Mouse (Mus musculus): ENCODE results near the gene 1190002N15Rik. TPM values are rescaled to one million over a fixed set of nuclear protein-coding genes. Genes with fewer than 3 reads are reported as not detected.
A peak's percentile ranks its signal among the peaks of the same experiment; 100 is the strongest.

The 1190002N15Rik gene
- polyA plus RNA-seq (2015; fragmentation: Nextera tagmentation; extraction: Ambion mirVana) = 4.1 and 4.7 TPM in 2 replicates

DNA sequence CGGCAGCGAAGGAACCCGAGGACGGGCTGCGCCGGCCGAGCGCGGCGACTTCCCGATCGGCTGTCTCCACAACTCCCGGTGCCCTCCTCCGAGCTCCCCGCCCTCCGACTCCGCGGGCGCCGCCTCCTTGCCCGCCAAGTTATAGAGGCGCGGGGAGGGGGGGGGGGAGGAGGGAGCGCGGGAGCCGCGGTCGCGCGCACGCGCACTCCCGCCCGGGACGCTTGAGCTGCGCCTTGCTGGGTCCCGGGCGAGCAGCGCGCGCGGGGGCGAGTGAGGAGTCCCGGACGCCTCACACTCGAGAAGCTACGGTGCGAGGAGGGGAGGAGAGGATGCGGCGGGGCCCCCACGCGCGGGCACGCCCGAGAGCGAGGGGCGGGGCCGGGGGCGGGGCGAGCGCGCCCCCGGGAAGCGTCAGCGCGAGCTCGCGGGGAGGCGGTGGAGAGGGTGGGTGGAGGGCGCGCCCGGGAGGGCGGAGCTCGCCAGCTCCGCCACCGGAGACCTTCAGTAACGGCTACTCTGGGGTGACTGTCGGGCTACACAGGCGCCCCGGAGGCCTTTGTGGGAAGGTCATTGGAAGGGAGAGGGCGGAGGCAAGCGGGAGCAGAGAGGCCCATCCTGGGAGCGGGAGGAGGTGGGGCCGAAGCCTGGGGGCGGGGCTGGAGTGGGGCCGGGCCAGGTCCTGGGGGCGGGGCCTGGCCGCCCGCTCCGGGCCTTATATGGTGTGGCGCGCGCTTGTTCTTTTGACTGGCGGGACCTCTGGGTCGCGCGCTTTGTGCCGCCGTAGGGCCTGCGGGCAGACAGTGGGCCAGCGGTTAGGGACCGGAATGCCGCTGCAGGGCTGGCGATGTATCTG is at the start of gene 1190002N15Rik:
Gene 1190002N15Rik, minus strand, starts transcription at position 112 of the 853 bp plus-strand sequence.
- Histone ChIP-seq H3K9me3 (ENCODE audit: control insufficient read depth, low read length) (no peaks in the 10 kb centered on the region), H3K27me3 (replicated peaks; ENCODE audit: control insufficient read depth, insufficient read depth, low read length) (no peaks in the 10 kb centered on the region), H3K27ac (ENCODE audit: low read length) (peak within 1 kb of the TSS; percentile 97), H3K36me3 (ENCODE audit: control insufficient read depth, insufficient read depth) (no peaks in the 10 kb centered on the region), H3K9ac (replicated peaks; ENCODE audit: low read depth, low read length) (peak within 1 kb of the TSS; percentile 77), H3K4me1 (replicated peaks; ENCODE audit: control insufficient read depth, insufficient read depth, low read length) (peaks cover 32% of the 10 kb centered on the region), H3K4me2 (ENCODE audit: low read length) (peak within 1 kb of the TSS; percentile 95), H3K4me3 (replicated peaks; ENCODE audit: low read length) (peak within 1 kb of the TSS; percentile 84)
- WGBS = under 1% methylated on average over 82 of the region's 104 CpGs
- ATAC-seq = peak; percentile 93

GRCm38 (mm10) chr9:94582309-94582708 is 44.4 kb upstream of the 1190002N15Rik start:
- 28% methylated on average over 8 of the region's 8 CpGs for WGBS
- H3K9ac ChIP-seq (replicated peaks; ENCODE audit: low read depth, low read length) = no peak overlapping the region
- H3K4me2 ChIP-seq (ENCODE audit: low read length) = no peak overlapping the region
- H3K36me3 ChIP-seq (ENCODE audit: control insufficient read depth, insufficient read depth) = no peaks in the 10 kb centered on the region
- no peaks in the 10 kb centered on the region for H3K9me3 ChIP-seq (ENCODE audit: control insufficient read depth, low read length)
- no peaks in the 10 kb centered on the region for H3K27me3 ChIP-seq (replicated peaks; ENCODE audit: control insufficient read depth, insufficient read depth, low read length)
- no peak for ATAC-seq
- H3K27ac ChIP-seq (ENCODE audit: low read length) = no peak overlapping the region
- no peak overlapping the region for H3K4me3 ChIP-seq (replicated peaks; ENCODE audit: low read length)
- 0 out of 2 replicates have a peak, but pooled peaks cover 4% of the 10 kb centered on the region for H3K4me1 ChIP-seq (replicated peaks; ENCODE audit: control insufficient read depth, insufficient read depth, low read length)

- Histone ChIP-seq H3K4me1 (replicated peaks; ENCODE audit: control insufficient read depth, insufficient read depth, low read length) (0 out of 2 replicates have a peak, but pooled peaks cover 4% of the 10 kb centered on the region), H3K9ac (replicated peaks; ENCODE audit: low read depth, low read length) (no peak overlapping the region), H3K27me3 (replicated peaks; ENCODE audit: control insufficient read depth, insufficient read depth, low read length) (no peaks in the 10 kb centered on the region), H3K4me2 (ENCODE audit: low read length) (no peak overlapping the region), H3K9me3 (ENCODE audit: control insufficient read depth, low read length) (no peaks in the 10 kb centered on the region), H3K4me3 (replicated peaks; ENCODE audit: low read length) (no peak overlapping the region), H3K27ac (ENCODE audit: low read length) (no peak overlapping the region), H3K36me3 (ENCODE audit: control insufficient read depth, insufficient read depth) (no peaks in the 10 kb centered on the region)
- ATAC-seq = no peak
- 90% methylated on average over 4 of the region's 4 CpGs for WGBS
These were observed 43.8 kb upstream of the 1190002N15Rik start for GRCm38 (mm10) chr9:94581661-94582060.

DNA sequence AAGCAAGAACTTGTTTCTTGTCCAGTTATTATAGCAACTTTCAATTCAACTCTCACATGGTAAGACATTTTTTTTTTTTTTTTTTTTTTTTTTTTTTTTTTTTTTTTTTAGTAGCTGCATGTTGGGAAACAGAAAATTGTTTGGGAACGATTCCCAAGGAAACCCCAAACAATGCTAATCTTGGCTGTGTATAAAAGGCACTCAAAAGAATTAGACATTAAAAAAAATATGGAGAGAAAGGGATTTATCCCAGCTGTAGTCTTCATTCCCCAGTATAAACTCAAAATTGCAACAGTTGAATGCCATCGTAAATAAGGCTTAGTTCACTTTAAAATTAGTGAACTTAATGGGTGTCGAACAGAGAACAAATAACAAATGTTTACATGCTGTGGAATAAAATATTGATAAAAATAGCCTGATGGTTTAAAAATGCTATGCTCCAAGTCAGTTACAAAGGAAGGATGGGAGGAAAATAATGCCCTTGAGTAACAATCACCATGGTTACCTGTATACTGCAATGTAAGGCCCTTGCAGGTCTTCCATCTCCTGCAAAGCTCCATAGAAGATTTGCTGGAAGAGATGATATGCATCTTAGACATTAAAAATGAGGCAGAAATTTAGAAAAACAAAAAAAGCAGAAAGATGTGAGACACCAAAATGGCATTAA is 42.3 kb upstream of the 1190002N15Rik start:
- Histone ChIP-seq H3K27ac (ENCODE audit: low read length) (no peak overlapping the region), H3K9ac (replicated peaks; ENCODE audit: low read depth, low read length) (no peak overlapping the region), H3K36me3 (ENCODE audit: control insufficient read depth, insufficient read depth) (no peaks in the 10 kb centered on the region), H3K27me3 (replicated peaks; ENCODE audit: control insufficient read depth, insufficient read depth, low read length) (no peaks in the 10 kb centered on the region), H3K9me3 (ENCODE audit: control insufficient read depth, low read length) (no peaks in the 10 kb centered on the region), H3K4me3 (replicated peaks; ENCODE audit: low read length) (no peak overlapping the region), H3K4me2 (ENCODE audit: low read length) (no peak overlapping the region), H3K4me1 (replicated peaks; ENCODE audit: control insufficient read depth, insufficient read depth, low read length) (0 out of 2 replicates have a peak, but pooled peaks cover 4% of the 10 kb centered on the region)
- no peak for ATAC-seq
- 86% methylated on average over 3 of the region's 3 CpGs for WGBS

DNA sequence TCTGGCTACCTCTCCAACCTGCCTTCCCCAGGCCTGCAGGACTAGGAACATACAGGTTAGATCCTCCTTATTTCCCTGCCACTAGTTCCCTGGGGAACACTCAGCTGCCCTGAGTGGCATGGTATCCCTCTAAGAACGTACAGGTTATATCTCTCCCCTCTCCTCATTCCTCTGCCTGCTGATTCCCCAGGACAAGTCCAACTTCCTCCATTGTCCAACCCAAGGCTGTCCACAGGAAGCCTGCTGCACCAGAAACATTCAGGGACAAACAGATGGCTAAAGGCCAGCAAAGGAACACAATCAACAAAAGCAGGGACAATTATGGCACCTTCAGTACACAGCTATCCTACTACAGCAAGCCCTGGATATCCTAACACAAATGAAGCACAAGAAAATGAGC is 33.9 kb upstream of the 1190002N15Rik start:
- H3K4me3 ChIP-seq (replicated peaks; ENCODE audit: low read length) = no peak overlapping the region
- H3K36me3 ChIP-seq (ENCODE audit: control insufficient read depth, insufficient read depth) = no peaks in the 10 kb centered on the region
- no peak overlapping the region for H3K27ac ChIP-seq (ENCODE audit: low read length)
- no peak overlapping the region for H3K4me2 ChIP-seq (ENCODE audit: low read length)
- H3K27me3 ChIP-seq (replicated peaks; ENCODE audit: control insufficient read depth, insufficient read depth, low read length) = no peaks in the 10 kb centered on the region
- no peak overlapping the region for H3K9ac ChIP-seq (replicated peaks; ENCODE audit: low read depth, low read length)
- WGBS = 65% methylated on average over 1 of the region's 1 CpGs
- H3K4me1 ChIP-seq (replicated peaks; ENCODE audit: control insufficient read depth, insufficient read depth, low read length) = no peaks in the 10 kb centered on the region
- H3K9me3 ChIP-seq (ENCODE audit: control insufficient read depth, low read length) = peaks cover 3% of the 10 kb centered on the region; the same call in 1 of the 2 replicates
- no peak for ATAC-seq

- ATAC-seq = no peak
- H3K36me3 ChIP-seq (ENCODE audit: control insufficient read depth, insufficient read depth) = no peaks in the 10 kb centered on the region
- WGBS = 80% methylated on average over 3 of the region's 3 CpGs
- no peak overlapping the region for H3K4me3 ChIP-seq (replicated peaks; ENCODE audit: low read length)
- no peak overlapping the region for H3K27ac ChIP-seq (ENCODE audit: low read length)
- H3K4me1 ChIP-seq (replicated peaks; ENCODE audit: control insufficient read depth, insufficient read depth, low read length) = no peaks in the 10 kb centered on the region
- H3K9me3 ChIP-seq (ENCODE audit: control insufficient read depth, low read length) = no peaks in the 10 kb centered on the region
- H3K9ac ChIP-seq (replicated peaks; ENCODE audit: low read depth, low read length) = no peak overlapping the region
- no peak overlapping the region for H3K4me2 ChIP-seq (ENCODE audit: low read length)
- no peaks in the 10 kb centered on the region for H3K27me3 ChIP-seq (replicated peaks; ENCODE audit: control insufficient read depth, insufficient read depth, low read length)
These were observed 30.5 kb upstream of the 1190002N15Rik start for GRCm38 (mm10) chr9:94568386-94568785.

- no peak for ATAC-seq
- no peaks in the 10 kb centered on the region for H3K36me3 ChIP-seq (ENCODE audit: control insufficient read depth, insufficient read depth)
- H3K4me3 ChIP-seq (replicated peaks; ENCODE audit: low read length) = no peak overlapping the region
- 87% methylated on average over 5 of the region's 5 CpGs for WGBS
- no peaks in the 10 kb centered on the region for H3K9me3 ChIP-seq (ENCODE audit: control insufficient read depth, low read length)
- H3K9ac ChIP-seq (replicated peaks; ENCODE audit: low read depth, low read length) = no peak overlapping the region
- H3K4me1 ChIP-seq (replicated peaks; ENCODE audit: control insufficient read depth, insufficient read depth, low read length) = no peaks in the 10 kb centered on the region
- H3K4me2 ChIP-seq (ENCODE audit: low read length) = no peak overlapping the region
- H3K27ac ChIP-seq (ENCODE audit: low read length) = no peak overlapping the region
- H3K27me3 ChIP-seq (replicated peaks; ENCODE audit: control insufficient read depth, insufficient read depth, low read length) = no peaks in the 10 kb centered on the region
These were observed 29.9 kb upstream of the 1190002N15Rik start for GRCm38 (mm10) chr9:94567722-94568314.

DNA sequence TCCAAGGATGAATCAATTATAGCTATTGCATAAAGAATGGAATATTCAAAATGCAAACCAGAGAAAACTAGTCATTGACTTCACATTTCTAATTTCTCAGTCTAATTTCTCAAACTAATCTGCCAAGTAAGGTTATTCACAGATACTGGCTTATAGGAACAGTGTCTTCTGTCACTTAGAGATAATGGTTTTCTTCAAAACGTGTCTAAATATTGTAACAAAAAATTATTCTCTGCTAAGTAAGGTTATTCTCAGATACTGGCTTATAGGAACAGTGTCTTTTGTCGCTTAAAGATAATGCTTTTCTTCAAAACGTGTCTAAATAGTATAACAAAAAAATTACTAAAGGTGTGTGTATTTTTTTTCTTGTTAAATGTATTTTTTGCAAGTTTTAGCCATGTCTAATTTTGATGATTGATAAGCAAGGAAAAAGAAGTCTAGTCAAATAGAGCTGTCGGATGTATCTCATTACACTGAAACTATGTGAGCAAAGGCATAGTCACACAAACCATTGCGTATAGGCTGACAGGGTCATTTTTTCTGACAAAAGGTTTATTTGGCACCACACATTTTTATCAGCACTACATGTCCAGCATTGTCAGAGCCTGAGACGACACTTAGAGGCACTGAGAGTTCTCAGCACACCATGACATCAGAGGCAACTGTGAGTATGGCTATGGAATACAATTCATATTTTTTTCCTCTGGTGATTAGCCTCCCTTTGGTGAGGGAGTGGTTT is 19.1 kb upstream of the 1190002N15Rik start:
- 75% methylated on average over 6 of the region's 6 CpGs for WGBS
- H3K4me3 ChIP-seq (replicated peaks; ENCODE audit: low read length) = no peak overlapping the region
- no peak overlapping the region for H3K4me2 ChIP-seq (ENCODE audit: low read length)
- H3K27ac ChIP-seq (ENCODE audit: low read length) = no peak overlapping the region
- no peaks in the 10 kb centered on the region for H3K4me1 ChIP-seq (replicated peaks; ENCODE audit: control insufficient read depth, insufficient read depth, low read length)
- no peak for ATAC-seq
- no peaks in the 10 kb centered on the region for H3K9me3 ChIP-seq (ENCODE audit: control insufficient read depth, low read length)
- no peaks in the 10 kb centered on the region for H3K36me3 ChIP-seq (ENCODE audit: control insufficient read depth, insufficient read depth)
- H3K9ac ChIP-seq (replicated peaks; ENCODE audit: low read depth, low read length) = no peak overlapping the region
- H3K27me3 ChIP-seq (replicated peaks; ENCODE audit: control insufficient read depth, insufficient read depth, low read length) = no peaks in the 10 kb centered on the region

- Histone ChIP-seq H3K4me1 (replicated peaks; ENCODE audit: control insufficient read depth, insufficient read depth, low read length) (no peaks in the 10 kb centered on the region), H3K36me3 (ENCODE audit: control insufficient read depth, insufficient read depth) (no peaks in the 10 kb centered on the region), H3K4me3 (replicated peaks; ENCODE audit: low read length) (no peak overlapping the region), H3K4me2 (ENCODE audit: low read length) (no peak overlapping the region), H3K9me3 (ENCODE audit: control insufficient read depth, low read length) (no peaks in the 10 kb centered on the region), H3K27me3 (replicated peaks; ENCODE audit: control insufficient read depth, insufficient read depth, low read length) (no peaks in the 10 kb centered on the region), H3K9ac (replicated peaks; ENCODE audit: low read depth, low read length) (no peak overlapping the region), H3K27ac (ENCODE audit: low read length) (no peak overlapping the region)
- no peak for ATAC-seq
These were observed 18.4 kb upstream of the 1190002N15Rik start for GRCm38 (mm10) chr9:94556249-94556648.

Data from forebrain, embryonic 16.5 days (tissue).